Mouse (Mus musculus) skeletal muscle tissue, adult 2 months (tissue): ENCODE data around the gene Fank1.

ENCODE experiments used
- DNase-seq: peaks from one replicate; pipeline ENCODE4 v3.0.0-alpha.2; 2012; ENCODE audit warnings: low read depth, low spot score

The Fank1 gene

GRCm38 (mm10) chr7:133776626-133776996 is at the start of gene Fank1:
Gene Fank1 (plus strand): TSS chr7:133776861.
- peak; percentile 80 for DNase-seq

DNA sequence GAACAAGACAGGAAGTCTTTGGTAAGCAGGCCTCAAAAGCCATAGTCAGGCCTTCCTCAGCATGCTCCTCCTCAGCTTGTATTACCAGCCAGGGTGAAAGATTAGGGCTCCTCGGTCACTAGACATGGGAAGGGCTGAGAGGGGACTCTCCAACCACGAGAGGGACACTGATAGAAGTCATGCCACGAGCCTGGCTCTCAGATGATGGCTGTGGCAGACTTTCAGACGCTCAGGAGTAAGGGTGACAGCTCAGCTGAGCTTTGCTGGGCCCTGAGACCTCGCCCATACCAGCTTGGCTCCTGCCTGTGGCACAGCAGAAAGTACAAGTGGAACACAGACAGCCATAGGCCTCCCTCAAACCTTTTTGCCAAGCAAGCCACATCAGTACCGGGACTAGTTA is 49.6 kb upstream of the Fank1 start:
- no peak for DNase-seq

- DNase-seq = no peak
Measured at GRCm38 (mm10) chr7:133729351-133729750, 47.3 kb upstream of the Fank1 start.

DNA sequence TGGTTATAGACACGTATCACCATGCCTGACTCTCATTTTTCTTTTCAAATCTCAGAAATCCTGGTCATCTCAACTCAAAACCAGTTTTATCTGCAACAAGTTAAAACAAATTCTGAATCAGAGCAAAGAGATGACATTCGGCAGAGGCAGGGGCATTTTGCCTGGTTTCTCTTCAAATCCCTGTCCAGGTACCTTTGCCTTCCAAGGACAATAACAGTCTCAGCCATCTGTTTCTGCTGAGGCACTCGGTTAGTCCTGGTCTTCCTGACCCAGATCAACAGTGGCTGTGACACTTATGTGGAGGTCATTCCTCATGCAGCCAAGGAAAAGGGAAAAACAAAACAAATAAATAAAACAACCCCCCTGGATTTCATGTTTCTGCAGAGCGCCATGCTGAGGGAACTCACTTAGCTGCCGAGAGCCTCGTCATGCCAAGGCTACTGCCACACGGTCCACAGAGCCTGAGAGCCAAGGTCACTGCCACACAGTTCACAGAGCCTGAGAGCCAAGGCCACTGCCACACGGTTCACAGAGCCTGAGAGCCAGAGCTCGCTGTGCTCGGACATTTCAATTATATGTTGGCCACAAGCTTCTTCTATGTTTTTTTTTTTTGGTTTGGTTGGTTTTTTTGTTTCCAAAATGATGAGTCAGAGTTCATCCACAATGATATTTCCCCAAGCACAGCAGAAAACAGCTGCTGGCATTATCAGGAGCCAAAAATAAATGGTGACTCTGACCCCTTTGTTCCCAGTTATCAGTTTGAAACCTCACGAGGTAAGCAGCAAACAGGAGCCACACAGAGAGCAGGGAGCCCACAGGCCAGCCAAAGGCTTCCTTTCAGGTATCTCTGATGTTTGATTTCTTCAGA is 46.1 kb upstream of the Fank1 start:
- no peak for DNase-seq

DNA sequence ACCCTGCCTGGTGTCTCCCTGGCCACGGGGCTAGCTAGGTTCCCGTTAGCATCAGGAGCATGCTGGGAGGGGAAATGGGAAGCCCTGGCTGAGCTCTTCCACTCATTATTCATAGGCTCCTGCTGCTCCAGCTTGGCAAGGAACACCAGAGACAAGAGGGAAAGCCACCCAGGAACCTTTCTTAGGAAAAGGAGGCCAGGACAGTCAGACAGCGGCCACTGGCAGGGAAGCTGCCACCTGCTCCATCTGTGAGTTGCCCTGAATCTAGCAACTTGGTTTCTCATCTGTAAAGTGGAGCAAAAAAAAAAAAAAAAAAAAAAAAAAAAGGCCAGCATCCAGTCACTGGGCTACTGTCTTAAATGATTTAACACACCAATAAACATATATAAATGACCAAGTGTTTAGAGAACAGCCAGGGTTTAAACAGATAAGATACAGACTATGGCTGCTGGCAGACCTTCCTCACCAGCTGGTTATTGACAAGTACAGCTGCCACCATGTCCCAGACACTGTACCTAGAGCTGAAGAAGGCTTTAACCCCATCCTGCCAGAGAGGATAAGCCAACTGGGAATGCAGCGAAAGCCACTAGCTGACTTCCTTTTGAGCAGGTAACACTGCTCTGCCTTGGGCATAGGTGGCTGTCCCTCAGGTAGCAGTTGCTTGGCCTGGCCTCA is 44.6 kb upstream of the Fank1 start:
- DNase-seq = no peak

DNA sequence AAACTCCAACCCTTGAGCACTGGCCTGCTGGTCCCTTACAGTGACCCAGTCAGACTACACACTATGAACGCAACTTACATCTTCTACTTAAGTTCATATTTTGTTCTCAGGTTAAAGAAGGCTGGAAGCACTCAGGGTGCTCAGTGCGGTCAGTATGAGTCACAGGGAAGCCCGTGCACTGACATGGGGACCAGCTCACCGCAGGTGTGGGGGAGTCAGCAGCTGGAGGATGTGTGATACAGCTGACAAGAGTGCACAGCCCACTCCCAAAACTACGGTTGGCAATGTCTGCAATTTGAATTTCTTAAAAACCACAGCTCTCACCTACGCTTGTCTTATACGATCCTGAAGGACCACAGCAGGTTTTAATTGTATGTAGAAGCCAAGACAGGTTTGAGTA is 36.1 kb upstream of the Fank1 start:
- DNase-seq = no peak

DNA sequence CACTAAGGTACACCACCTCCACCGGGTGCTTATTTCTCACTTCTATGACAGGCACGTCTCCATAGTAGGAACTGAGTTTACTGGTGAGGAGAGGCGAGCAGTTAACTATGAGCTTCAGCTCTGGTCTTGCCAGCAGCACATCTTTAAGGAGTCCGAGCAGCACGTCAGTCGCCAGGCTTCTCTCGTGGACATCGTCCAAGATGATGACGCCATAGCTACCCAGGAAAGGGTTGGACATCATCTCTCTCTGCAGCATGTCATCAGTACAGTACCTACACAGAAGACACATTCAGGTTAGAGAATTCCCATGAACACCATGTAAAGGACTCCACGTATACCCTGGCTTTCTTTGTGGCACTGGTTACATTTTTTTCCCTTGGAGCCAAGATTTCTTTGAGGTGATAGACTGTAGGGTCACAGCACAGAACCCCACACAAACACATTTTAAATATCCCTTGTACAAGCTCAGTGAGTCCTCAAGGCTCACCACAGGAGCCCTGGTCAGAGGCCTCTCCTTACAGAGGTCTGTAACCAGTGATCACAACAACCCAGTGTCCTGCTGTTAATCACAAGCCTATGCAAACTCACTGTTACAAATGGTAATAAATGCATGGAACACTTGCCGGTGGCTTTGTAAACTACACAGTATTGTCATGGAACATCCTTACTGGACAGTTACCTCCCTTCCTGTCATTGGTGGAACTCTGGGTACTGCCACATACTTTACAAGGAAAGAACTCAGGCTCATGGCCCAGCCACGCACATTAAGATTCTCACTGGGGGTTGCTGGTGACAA is 33.9 kb upstream of the Fank1 start:
- no peak for DNase-seq

GRCm38 (mm10) chr7:133743611-133744010 is 33.0 kb upstream of the Fank1 start:
- peak; percentile 71 for DNase-seq

GRCm38 (mm10) chr7:133744209-133744608 is 32.5 kb upstream of the Fank1 start:
- DNase-seq = no peak

DNA sequence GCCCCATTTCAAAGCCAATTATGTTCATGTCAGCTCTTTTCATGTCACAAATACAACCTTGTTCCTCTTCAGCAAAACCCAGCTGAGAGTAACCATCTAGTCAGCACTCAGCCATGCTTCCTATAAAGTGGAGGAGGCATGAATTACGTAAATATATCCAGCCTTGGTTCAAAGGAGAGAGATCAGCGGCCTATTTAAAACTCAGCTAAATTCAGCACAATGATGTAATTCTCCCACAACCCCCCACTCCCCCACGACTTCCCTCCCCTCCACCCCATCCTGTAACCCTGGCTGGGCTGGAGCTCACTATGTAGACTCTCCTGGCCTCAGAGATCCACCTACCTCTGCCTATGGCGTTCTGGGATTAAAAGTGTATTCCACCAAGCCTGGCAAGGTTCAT is 32.0 kb upstream of the Fank1 start:
- DNase-seq = peak; percentile 77

- peak; percentile 46 for DNase-seq
Measured at GRCm38 (mm10) chr7:133747372-133747771, 29.3 kb upstream of the Fank1 start.

DNA sequence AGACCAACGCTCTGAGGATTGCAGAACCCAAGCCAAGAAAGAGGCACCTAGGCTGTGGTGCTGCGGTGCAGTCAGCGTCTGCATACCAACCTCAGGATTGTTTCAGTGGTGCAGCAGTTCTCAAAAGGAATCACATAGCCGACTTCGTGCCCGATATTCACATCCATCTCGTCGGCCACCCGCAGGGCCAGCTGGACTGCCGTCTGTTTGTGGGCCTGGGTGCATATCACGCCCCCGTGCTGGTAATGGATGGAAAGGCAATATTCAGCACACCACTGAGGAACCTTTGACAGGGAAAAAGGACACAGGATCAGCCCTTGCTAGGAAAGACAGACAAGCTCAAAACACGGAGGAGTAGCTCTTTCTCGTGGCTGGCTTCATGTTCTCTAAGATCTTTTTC is 27.9 kb upstream of the Fank1 start:
- DNase-seq = no peak

- no peak for DNase-seq
Measured at GRCm38 (mm10) chr7:133750666-133751065, 26.0 kb upstream of the Fank1 start.

DNA sequence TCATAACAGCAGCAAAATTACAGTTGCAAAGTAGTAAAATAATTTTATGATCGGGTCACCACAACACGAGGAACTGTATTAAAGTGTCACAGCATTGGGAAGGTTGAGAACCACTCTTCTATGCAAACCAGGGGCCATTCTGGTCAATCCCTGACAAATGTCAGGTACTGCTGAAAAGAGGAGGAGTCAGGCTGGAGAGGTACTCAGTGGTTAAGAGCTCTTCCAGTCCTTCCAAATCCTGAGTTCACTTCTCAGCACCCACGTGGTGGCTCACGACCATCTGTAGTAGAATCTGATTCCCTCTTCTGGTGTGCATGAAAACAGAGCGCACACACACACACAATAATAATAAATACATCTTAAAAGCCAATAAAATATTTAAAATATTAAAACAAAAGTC is 25.5 kb upstream of the Fank1 start:
- no peak for DNase-seq

DNA sequence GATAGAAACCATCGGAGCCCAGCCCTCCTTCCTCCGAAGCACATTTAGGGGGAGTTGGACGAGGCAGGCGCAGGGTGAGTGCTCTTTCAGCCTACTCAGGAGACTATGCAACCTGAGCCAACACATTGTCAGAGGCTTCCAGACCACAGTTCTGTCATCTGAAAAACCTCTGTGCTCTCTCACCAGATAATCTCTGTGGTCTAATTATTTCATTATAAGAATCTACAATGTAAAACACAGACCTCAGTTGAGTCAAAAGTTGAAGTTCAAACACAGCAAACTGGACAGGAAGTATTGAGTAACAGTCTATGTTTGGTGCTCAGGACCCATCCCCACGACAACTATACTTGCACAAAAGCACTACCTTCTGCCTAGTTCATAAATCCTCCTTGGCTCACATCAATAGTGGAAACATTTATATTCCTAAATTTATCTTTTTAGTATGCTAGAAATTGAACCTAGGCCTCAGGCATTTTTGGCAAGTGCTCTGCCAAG is 18.7 kb upstream of the Fank1 start:
- DNase-seq = no peak

GRCm38 (mm10) chr7:133758716-133759115 is 17.9 kb upstream of the Fank1 start:
- DNase-seq = no peak

DNA sequence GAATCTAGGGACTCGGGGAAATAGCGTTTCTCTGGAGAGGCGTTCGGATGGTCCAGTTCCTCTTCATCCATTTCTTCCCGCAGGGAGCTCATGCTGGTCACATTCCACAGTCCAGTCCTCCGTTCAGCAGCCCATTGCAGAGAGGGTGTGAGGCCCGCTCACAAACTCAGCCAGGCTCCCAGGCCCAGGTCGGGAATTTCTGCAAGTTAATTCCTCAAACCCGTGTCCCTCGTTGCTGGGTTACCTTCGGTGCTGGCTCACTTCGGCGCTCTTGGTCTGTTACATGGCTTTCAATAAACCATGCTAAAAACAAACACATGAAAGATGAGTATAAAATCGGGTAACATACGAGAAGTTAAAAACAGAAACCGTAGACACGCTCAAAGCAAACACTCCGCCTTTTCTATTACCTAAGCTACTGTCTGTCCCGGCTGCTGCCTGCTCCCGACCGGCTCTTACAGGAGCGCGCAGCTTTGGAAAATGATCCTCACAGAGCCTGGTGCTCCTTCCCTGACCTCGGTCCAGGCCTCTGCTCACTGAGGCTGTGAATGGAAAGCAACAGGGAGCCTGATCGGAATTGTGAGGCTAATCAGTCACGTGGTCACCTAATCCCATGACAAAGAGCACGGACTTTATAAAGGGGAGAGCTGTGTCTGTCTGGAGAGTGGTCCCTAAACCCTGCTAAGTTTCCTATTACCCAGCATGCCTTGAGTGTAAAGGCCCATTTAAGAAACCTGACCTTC is 16.9 kb upstream of the Fank1 start:
- DNase-seq = no peak

GRCm38 (mm10) chr7:133762696-133763095 is 14.0 kb upstream of the Fank1 start:
- DNase-seq = no peak

DNA sequence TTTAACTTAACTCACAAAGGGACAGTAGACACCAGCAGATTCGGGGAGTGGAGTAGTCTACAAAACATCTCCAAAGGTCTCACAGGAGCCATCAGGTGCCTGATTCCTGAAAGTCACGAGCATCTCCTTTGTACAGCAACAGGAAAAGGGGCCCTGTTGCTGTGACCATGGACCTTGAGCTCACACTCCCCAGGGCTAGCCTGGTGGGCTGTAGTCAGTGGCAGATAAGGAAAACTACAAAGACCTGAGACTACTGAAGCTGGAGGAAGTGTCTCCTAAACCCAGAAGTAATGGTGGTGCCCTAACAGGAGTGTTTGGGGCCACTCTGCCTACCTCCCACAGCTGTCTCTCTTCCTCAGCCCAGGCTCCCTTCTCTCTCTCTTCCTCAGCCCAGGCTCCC is 12.2 kb upstream of the Fank1 start:
- no peak for DNase-seq

- DNase-seq = no peak
Measured at GRCm38 (mm10) chr7:133765240-133765848, 11.3 kb upstream of the Fank1 start.

DNA sequence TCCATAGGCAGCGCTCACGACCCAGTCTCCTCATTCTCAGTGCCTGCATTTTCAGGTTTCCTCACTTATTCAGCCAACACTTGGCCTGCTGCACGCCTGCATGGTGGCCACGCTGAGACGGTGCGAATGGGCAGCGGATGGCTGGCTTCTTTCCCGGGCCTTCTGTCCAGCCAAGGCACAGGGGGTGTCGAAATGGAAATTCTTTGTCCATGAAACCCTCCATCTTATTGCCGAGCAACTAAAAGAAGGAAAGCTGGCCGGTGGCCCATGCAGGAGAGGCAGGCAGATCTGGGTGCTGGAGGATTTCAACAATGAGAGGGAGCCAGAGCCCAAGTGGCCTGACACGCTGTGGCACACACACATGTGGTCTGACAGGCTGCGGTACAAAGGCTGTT is 10.8 kb upstream of the Fank1 start:
- DNase-seq = peak; percentile 48
